In the genomic region with DNA sequence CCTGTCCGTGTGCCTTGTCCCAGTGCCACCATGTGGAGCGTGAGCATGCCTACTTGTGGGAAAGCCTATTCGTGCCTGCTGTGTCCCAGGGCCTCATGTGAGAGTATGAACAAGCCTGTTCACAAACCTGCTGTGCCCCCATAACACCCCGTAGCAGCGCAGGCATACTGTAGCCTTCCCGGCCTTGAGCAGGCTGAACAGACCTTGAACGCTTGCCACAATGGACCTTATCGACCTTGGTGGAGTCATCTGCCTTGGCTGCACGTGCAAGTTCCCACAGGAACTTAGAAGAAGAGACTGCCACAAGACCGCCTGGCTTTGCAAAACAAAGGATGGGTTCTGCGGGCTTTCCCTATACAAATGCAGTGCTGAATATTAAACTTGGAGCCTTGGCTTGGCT, we compare ENCODE assay signal across 8 mouse cellular contexts. TPM values are rescaled to one million over a fixed set of nuclear protein-coding genes. Genes with fewer than 3 reads are reported as not detected.
"Had no signal": no experiment of that assay in that cellular context is flagged by ENCODE, and none has a peak within 500 bp of the region (broad histone marks: within the 10 kb centered on the region; RNA-seq: fewer than 3 reads in every experiment).

No protein-coding gene starts in this region.

- H3K4me3 ChIP-seq: kidney, embryonic 15.5 days; limb, embryonic 12.5 days; liver, embryonic 13.5 days; midbrain, embryonic 13.5 days; myocyte; neural tube, embryonic 15.5 days had no signal

- H3K4me1 ChIP-seq: liver, embryonic 13.5 days had no signal

- DNase-seq: liver, embryonic 13.5 days; liver, postnatal 0 days had no signal

RNA-seq across cellular contexts. Expression of gene Gnaz, which starts 45.4 kb away (rescaled TPM):
- total RNA-seq: megakaryocyte-erythroid progenitor cell, adult 5-6 weeks had no signal
